In the genomic region with DNA sequence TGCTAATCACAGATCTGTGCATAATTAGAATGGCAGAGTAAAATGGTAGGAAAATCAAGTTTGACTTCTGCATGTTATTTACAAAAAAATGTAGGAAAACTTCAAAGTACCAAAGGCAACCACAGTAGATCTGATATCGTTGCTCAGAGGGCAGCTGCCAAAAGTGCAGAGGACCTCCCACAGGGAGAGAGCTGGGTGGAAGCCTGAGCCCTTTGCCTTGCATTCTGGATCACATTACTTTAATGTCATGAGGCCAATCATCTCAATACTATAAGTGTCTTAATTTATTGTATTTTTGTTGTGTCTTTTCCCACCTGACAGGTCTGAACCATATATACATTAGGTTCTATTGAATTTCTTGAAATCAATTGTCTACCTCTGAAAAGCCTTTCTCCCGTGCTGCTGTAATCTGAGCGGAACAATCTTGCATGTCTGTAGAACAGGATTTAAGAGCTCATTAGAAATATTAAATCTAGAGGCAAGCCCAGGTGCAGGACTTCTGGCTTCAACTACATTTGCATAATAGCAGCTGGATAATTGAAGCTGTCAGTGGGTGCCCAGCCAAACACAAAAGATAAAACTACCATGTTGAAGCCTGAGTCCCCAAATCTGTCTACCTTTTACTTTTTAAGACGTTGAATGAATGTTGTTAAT, we compare ENCODE assay signal across 20 mouse cellular contexts.
"Had no signal": no experiment of that assay in that cellular context is flagged by ENCODE, and none has a peak within 500 bp of the region (broad histone marks: within the 10 kb centered on the region; RNA-seq: fewer than 3 reads in every experiment).

No protein-coding gene starts in this region.

- DNase-seq: kidney, adult 11 months; kidney, postnatal 36 days; layer of hippocampus, postnatal 36 days; liver, embryonic 13.5 days; lung, embryonic 14.5 days; right cerebral cortex, adult 18-20 months; right cerebral cortex, postnatal 14 days; right cerebral cortex, postnatal 4 days; thymus, adult 2 months; thymus, postnatal 14 days; thymus, postnatal 4 days had no signal

- H3K4me1 ChIP-seq: liver, embryonic 13.5 days; midbrain, embryonic 10.5 days; midbrain, embryonic 13.5 days had no signal

- H3K27ac ChIP-seq: kidney, postnatal 0 days; left cerebral cortex, adult 2 months; liver, embryonic 13.5 days; macrophage; midbrain, embryonic 10.5 days; midbrain, embryonic 13.5 days; stomach, postnatal 0 days had no signal

- H3K9me3 ChIP-seq: liver, embryonic 13.5 days; midbrain, embryonic 10.5 days; midbrain, embryonic 13.5 days had no signal

- H3K27me3 ChIP-seq: liver, embryonic 13.5 days; midbrain, embryonic 13.5 days had no signal

- H3K9ac ChIP-seq: liver, embryonic 13.5 days; lung, embryonic 14.5 days; midbrain, embryonic 13.5 days had no signal

- ATAC-seq: lung, postnatal 0 days; midbrain, embryonic 13.5 days; midbrain, embryonic 16.5 days had no signal

- H3K4me2 ChIP-seq: liver, embryonic 13.5 days; lung, embryonic 14.5 days; midbrain, embryonic 13.5 days had no signal

- H3K4me3 ChIP-seq: left cerebral cortex, adult 2 months; liver, embryonic 13.5 days; midbrain, embryonic 10.5 days; midbrain, embryonic 13.5 days; myocyte had no signal

- H3K36me3 ChIP-seq: liver, embryonic 13.5 days; midbrain, embryonic 10.5 days; midbrain, embryonic 13.5 days had no signal
